Comparison of ENCODE assay signal across 16 mouse cellular contexts in the genomic region with DNA sequence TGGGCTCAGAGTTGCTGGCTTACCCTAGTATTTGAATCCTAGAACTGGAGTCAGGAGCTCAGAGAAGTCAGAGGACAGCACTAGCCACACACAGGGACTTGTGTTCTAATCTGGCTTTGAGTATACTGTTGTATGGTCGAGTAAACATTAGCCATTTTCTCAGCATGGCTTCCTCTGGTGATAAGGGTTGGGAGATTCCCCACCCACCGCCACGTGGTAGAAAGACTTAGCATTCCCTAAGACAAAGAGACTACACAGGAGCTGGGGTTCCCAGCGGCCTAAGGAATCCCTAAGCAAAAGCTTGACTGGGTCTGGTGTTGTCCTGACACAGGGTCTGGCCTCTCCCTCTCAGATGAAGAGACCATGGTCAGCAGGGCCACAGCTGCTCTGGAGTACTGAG. TPM values are rescaled to one million over a fixed set of nuclear protein-coding genes. Genes with fewer than 3 reads are reported as not detected.
DNase-seq lines count a peak whose midpoint lies in the region; ATAC-seq and TF ChIP-seq lines count a peak whose summit lies in the region.
"Had no signal": no experiment of that assay in that cellular context is flagged by ENCODE, and none has a peak within 500 bp of the region (broad histone marks: within the 10 kb centered on the region; RNA-seq: fewer than 3 reads in every experiment).

No protein-coding gene starts in this region.

- H3K27me3 ChIP-seq in hindbrain, postnatal 0 days (ENCODE audit: insufficient read depth, low read length) = no peaks in the 10 kb centered on the region
- no peaks in the 10 kb centered on the region for H3K27me3 ChIP-seq in hindbrain, embryonic 13.5 days
- H3K27me3 ChIP-seq in neural tube, embryonic 11.5 days (ENCODE audit: control insufficient read depth, insufficient read depth, low read length) = no peaks in the 10 kb centered on the region
- no peaks in the 10 kb centered on the region for H3K27me3 ChIP-seq in neural tube, embryonic 15.5 days (replicated peaks)
- H3K27me3 ChIP-seq in intestine, postnatal 0 days (replicated peaks; ENCODE audit: control insufficient read depth, insufficient read depth, low read length) = no peaks in the 10 kb centered on the region
- no peaks in the 10 kb centered on the region for H3K27me3 ChIP-seq in stomach, postnatal 0 days (ENCODE audit: control insufficient read depth, insufficient read depth, low read length)
- H3K27me3 ChIP-seq: neural tube, embryonic 13.5 days had no signal

- H3K36me3 ChIP-seq in hindbrain, postnatal 0 days (ENCODE audit: insufficient read depth, low read length) = no peaks in the 10 kb centered on the region
- H3K36me3 ChIP-seq in hindbrain, embryonic 13.5 days = no peaks in the 10 kb centered on the region
- no peaks in the 10 kb centered on the region for H3K36me3 ChIP-seq in neural tube, embryonic 11.5 days (ENCODE audit: control insufficient read depth, insufficient read depth, low read length)
- no peaks in the 10 kb centered on the region for H3K36me3 ChIP-seq in neural tube, embryonic 15.5 days
- no peaks in the 10 kb centered on the region for H3K36me3 ChIP-seq in intestine, postnatal 0 days (ENCODE audit: control insufficient read depth, insufficient read depth)
- no peaks in the 10 kb centered on the region for H3K36me3 ChIP-seq in stomach, postnatal 0 days (ENCODE audit: control insufficient read depth, insufficient read depth, low read length)
- H3K36me3 ChIP-seq: neural tube, embryonic 13.5 days had no signal

- H3K4me3 ChIP-seq in hindbrain, postnatal 0 days (ENCODE audit: low read length) = no peak overlapping the region
- no peak overlapping the region for H3K4me3 ChIP-seq in hindbrain, embryonic 13.5 days
- no peak overlapping the region for H3K4me3 ChIP-seq in neural tube, embryonic 11.5 days (ENCODE audit: low read depth, low read length)
- no peak overlapping the region for H3K4me3 ChIP-seq in neural tube, embryonic 15.5 days (replicated peaks)
- no peak overlapping the region for H3K4me3 ChIP-seq in intestine, postnatal 0 days (ENCODE audit: low read depth, low read length)
- H3K4me3 ChIP-seq in stomach, postnatal 0 days (ENCODE audit: low read depth, low read length) = no peak overlapping the region
- H3K4me3 ChIP-seq: neural tube, embryonic 13.5 days had no signal

- TF ChIP-seq CTCF in hindbrain, postnatal 0 days (IDR thresholded peaks at IDR 0.05; ENCODE audit: low read depth) = no peak
- TF ChIP-seq CTCF in intestine, postnatal 0 days (IDR thresholded peaks at IDR 0.05; ENCODE audit: low read depth) = no peak
- TF ChIP-seq CTCF in stomach, postnatal 0 days (IDR thresholded peaks at IDR 0.05; ENCODE audit: low read depth) = no peak

- peak overlapping the region; percentile 32; the same call in 1 of the 2 replicates for H3K27ac ChIP-seq in hindbrain, postnatal 0 days
- H3K27ac ChIP-seq in hindbrain, embryonic 13.5 days = no peak overlapping the region
- 0 out of 2 replicates have a peak overlapping the region, but pooled peaks have one; percentile 14 for H3K27ac ChIP-seq in neural tube, embryonic 11.5 days (ENCODE audit: low read depth, low read length)
- no peak overlapping the region for H3K27ac ChIP-seq in neural tube, embryonic 15.5 days (replicated peaks)
- 0 out of 2 replicates have a peak overlapping the region, but pooled peaks have one; percentile 46 for H3K27ac ChIP-seq in intestine, postnatal 0 days (ENCODE audit: low read depth, low read length)
- H3K27ac ChIP-seq in stomach, postnatal 0 days (replicated peaks) = peak overlapping the region; percentile 61

- no peak for TF ChIP-seq EP300 in stomach, postnatal 0 days (optimal IDR thresholded peaks at IDR 0.05)

- H3K4me1 ChIP-seq in hindbrain, postnatal 0 days (ENCODE audit: insufficient read depth, low read length) = peaks cover 13% of the 10 kb centered on the region; the same call in 1 of the 2 replicates
- H3K4me1 ChIP-seq in hindbrain, embryonic 13.5 days (replicated peaks) = peaks cover 35% of the 10 kb centered on the region
- peaks cover 18% of the 10 kb centered on the region; the same call in 1 of the 2 replicates for H3K4me1 ChIP-seq in neural tube, embryonic 11.5 days (ENCODE audit: control insufficient read depth, insufficient read depth, low read length)
- H3K4me1 ChIP-seq in neural tube, embryonic 15.5 days = peaks cover 13% of the 10 kb centered on the region
- no peaks in the 10 kb centered on the region for H3K4me1 ChIP-seq in intestine, postnatal 0 days (replicated peaks; ENCODE audit: control insufficient read depth, insufficient read depth, low read length)
- H3K4me1 ChIP-seq in stomach, postnatal 0 days (replicated peaks; ENCODE audit: control insufficient read depth, insufficient read depth) = no peaks in the 10 kb centered on the region; the same call in 1 of the 2 replicates

- no peak for ATAC-seq in hindbrain, postnatal 0 days
- no peak for ATAC-seq in hindbrain, embryonic 13.5 days (ENCODE audit: low FRiP score)
- ATAC-seq in neural tube, embryonic 11.5 days (ENCODE audit: insufficient read depth, low FRiP score, low TSS enrichment) = no peak
- ATAC-seq in neural tube, embryonic 15.5 days (ENCODE audit: low FRiP score) = no peak
- no peak for ATAC-seq in intestine, postnatal 0 days
- no peak for ATAC-seq in stomach, postnatal 0 days (ENCODE audit: low FRiP score, low TSS enrichment)

- no peaks in the 10 kb centered on the region for H3K9me3 ChIP-seq in hindbrain, postnatal 0 days (ENCODE audit: low read length)
- no peaks in the 10 kb centered on the region for H3K9me3 ChIP-seq in hindbrain, embryonic 13.5 days
- no peaks in the 10 kb centered on the region for H3K9me3 ChIP-seq in neural tube, embryonic 11.5 days (ENCODE audit: control insufficient read depth, low read length)
- no peaks in the 10 kb centered on the region for H3K9me3 ChIP-seq in neural tube, embryonic 15.5 days (replicated peaks)
- no peaks in the 10 kb centered on the region for H3K9me3 ChIP-seq in intestine, postnatal 0 days (ENCODE audit: control insufficient read depth)
- H3K9me3 ChIP-seq in stomach, postnatal 0 days (ENCODE audit: control insufficient read depth, low read length) = no peaks in the 10 kb centered on the region
- H3K9me3 ChIP-seq: neural tube, embryonic 13.5 days had no signal

- WGBS in hindbrain, postnatal 0 days = 55% methylated on average over 4 of the region's 4 CpGs
- WGBS in hindbrain, embryonic 13.5 days = 38% methylated on average over 4 of the region's 4 CpGs
- 65% methylated on average over 4 of the region's 4 CpGs for WGBS in neural tube, embryonic 11.5 days
- 64% methylated on average over 4 of the region's 4 CpGs for WGBS in neural tube, embryonic 15.5 days
- 53% methylated on average over 4 of the region's 4 CpGs for WGBS in intestine, postnatal 0 days
- 50% methylated on average over 4 of the region's 4 CpGs for WGBS in stomach, postnatal 0 days

- H3K9ac ChIP-seq in hindbrain, postnatal 0 days (replicated peaks; ENCODE audit: low read length) = no peak overlapping the region
- H3K9ac ChIP-seq in hindbrain, embryonic 13.5 days = no peak overlapping the region
- no peak overlapping the region for H3K9ac ChIP-seq in neural tube, embryonic 11.5 days (ENCODE audit: low read length)
- no peak overlapping the region for H3K9ac ChIP-seq in neural tube, embryonic 15.5 days (replicated peaks)
- no peak overlapping the region for H3K9ac ChIP-seq in intestine, postnatal 0 days (ENCODE audit: low read depth, low read length)
- H3K9ac ChIP-seq in stomach, postnatal 0 days (ENCODE audit: low read length) = no peak overlapping the region
- H3K9ac ChIP-seq: neural tube, embryonic 13.5 days had no signal

- DNase-seq in hindbrain, postnatal 0 days (ENCODE audit: low spot score) = no peak
- DNase-seq in neural tube, embryonic 11.5 days (ENCODE audit: low spot score) = no peak
- no peak for DNase-seq in stomach, postnatal 0 days (ENCODE audit: low spot score)
- no peak for DNase-seq in gastrocnemius, postnatal 25 days
- no peak for DNase-seq in urinary bladder, adult 2 months (ENCODE audit: low spot score)
- DNase-seq: cerebellum, adult 8-10 months; layer of hippocampus, postnatal 36 days; right cerebral cortex, postnatal 4 days; thymus, postnatal 36 days had no signal

- H3K4me2 ChIP-seq in hindbrain, postnatal 0 days (ENCODE audit: low read depth, low read length) = no peak overlapping the region
- H3K4me2 ChIP-seq in hindbrain, embryonic 13.5 days = no peak overlapping the region
- no peak overlapping the region for H3K4me2 ChIP-seq in neural tube, embryonic 11.5 days (ENCODE audit: low read depth)
- no peak overlapping the region for H3K4me2 ChIP-seq in neural tube, embryonic 15.5 days
- H3K4me2 ChIP-seq in intestine, postnatal 0 days (replicated peaks; ENCODE audit: low read depth) = no peak overlapping the region
- H3K4me2 ChIP-seq in stomach, postnatal 0 days (replicated peaks; ENCODE audit: low read depth) = no peak overlapping the region
- H3K4me2 ChIP-seq: neural tube, embryonic 13.5 days had no signal

RNA-seq across cellular contexts. Expression of a gene that starts 3.4 kb away (rescaled TPM):
- 70.4 and 79.5 TPM in 2 replicates for total RNA-seq in hindbrain, postnatal 0 days (2014; rRNA removed)
- 74.8 and 76.5 TPM in 2 replicates for polyA plus RNA-seq in hindbrain, postnatal 0 days (2015; fragmentation: Nextera tagmentation; extraction: Ambion mirVana)
- 72.2 and 78.9 TPM in 2 replicates for polyA plus RNA-seq in hindbrain, embryonic 13.5 days (2015; fragmentation: Nextera tagmentation; extraction: Ambion mirVana)
- polyA plus RNA-seq in neural tube, embryonic 11.5 days (2014; fragmentation: Nextera tagmentation; extraction: Ambion mirVana) = 68.5 and 75.7 TPM in 2 replicates
- 76.5 and 94.1 TPM in 2 replicates for polyA plus RNA-seq in neural tube, embryonic 15.5 days (2015; fragmentation: Nextera tagmentation; extraction: Ambion mirVana)
- 54.4 and 65.2 TPM in 2 replicates for polyA plus RNA-seq in intestine, postnatal 0 days (2015; fragmentation: Nextera tagmentation; extraction: Ambion mirVana)
- polyA plus RNA-seq in stomach, postnatal 0 days (2015; fragmentation: Nextera tagmentation; extraction: Ambion mirVana) = 49.7 and 54.3 TPM in 2 replicates
- total RNA-seq in gastrocnemius, postnatal 25 days (2021) = 10 to 100 TPM; 42.3 to 67.2 TPM
- 155 and 208 TPM in 2 replicates for polyA plus RNA-seq in urinary bladder, adult 2 months (2012; rRNA removed)

RNA-seq across cellular contexts. Expression of a gene that starts 10.0 kb away (rescaled TPM):
- total RNA-seq in hindbrain, postnatal 0 days (2014; rRNA removed) = not detected in 2 replicates
- polyA plus RNA-seq in hindbrain, postnatal 0 days (2015; fragmentation: Nextera tagmentation; extraction: Ambion mirVana) = not detected in 2 replicates
- not detected in 2 replicates for polyA plus RNA-seq in hindbrain, embryonic 13.5 days (2015; fragmentation: Nextera tagmentation; extraction: Ambion mirVana)
- not detected in 2 replicates for polyA plus RNA-seq in neural tube, embryonic 11.5 days (2014; fragmentation: Nextera tagmentation; extraction: Ambion mirVana)
- not detected in 2 replicates for polyA plus RNA-seq in neural tube, embryonic 15.5 days (2015; fragmentation: Nextera tagmentation; extraction: Ambion mirVana)
- not detected in 2 replicates for polyA plus RNA-seq in intestine, postnatal 0 days (2015; fragmentation: Nextera tagmentation; extraction: Ambion mirVana)
- polyA plus RNA-seq in stomach, postnatal 0 days (2015; fragmentation: Nextera tagmentation; extraction: Ambion mirVana) = 0.18 TPM in 1 of 2 replicates, not detected in the other
- not detected for total RNA-seq in gastrocnemius, postnatal 25 days (2021)
- not detected in 2 replicates for polyA plus RNA-seq in urinary bladder, adult 2 months (2012; rRNA removed)
- total RNA-seq: adrenal gland, adult 2 months; hematopoietic stem cell, adult 5-6 weeks; layer of hippocampus, postnatal 36 days; megakaryocyte-erythroid progenitor cell, adult 5-6 weeks had no signal
- polyA plus RNA-seq: adrenal gland, adult 2 months; neural tube, embryonic 13.5 days had no signal

RNA-seq across cellular contexts. Expression of a gene that starts 27.8 kb away (rescaled TPM):
- 12.2 and 13.9 TPM in 2 replicates for total RNA-seq in hindbrain, postnatal 0 days (2014; rRNA removed)
- 6.2 and 8.2 TPM in 2 replicates for polyA plus RNA-seq in hindbrain, postnatal 0 days (2015; fragmentation: Nextera tagmentation; extraction: Ambion mirVana)
- 6.8 and 7.0 TPM in 2 replicates for polyA plus RNA-seq in hindbrain, embryonic 13.5 days (2015; fragmentation: Nextera tagmentation; extraction: Ambion mirVana)
- 6.8 and 7.5 TPM in 2 replicates for polyA plus RNA-seq in neural tube, embryonic 11.5 days (2014; fragmentation: Nextera tagmentation; extraction: Ambion mirVana)
- 5.5 and 13.6 TPM in 2 replicates for polyA plus RNA-seq in neural tube, embryonic 15.5 days (2015; fragmentation: Nextera tagmentation; extraction: Ambion mirVana)
- polyA plus RNA-seq in intestine, postnatal 0 days (2015; fragmentation: Nextera tagmentation; extraction: Ambion mirVana) = 124 and 128 TPM in 2 replicates
- 109 and 120 TPM in 2 replicates for polyA plus RNA-seq in stomach, postnatal 0 days (2015; fragmentation: Nextera tagmentation; extraction: Ambion mirVana)
- total RNA-seq in gastrocnemius, postnatal 25 days (2021) = 10 to 100 TPM in 1 of 2 experiments, 1 to 10 TPM in 1; 3.0 to 14.6 TPM
- polyA plus RNA-seq in urinary bladder, adult 2 months (2012; rRNA removed) = 48.3 and 63.6 TPM in 2 replicates

RNA-seq across cellular contexts. Expression of a gene that starts 51.8 kb away (rescaled TPM):
- total RNA-seq in hindbrain, postnatal 0 days (2014; rRNA removed) = 289 and 302 TPM in 2 replicates
- 129 and 142 TPM in 2 replicates for polyA plus RNA-seq in hindbrain, postnatal 0 days (2015; fragmentation: Nextera tagmentation; extraction: Ambion mirVana)
- polyA plus RNA-seq in hindbrain, embryonic 13.5 days (2015; fragmentation: Nextera tagmentation; extraction: Ambion mirVana) = 109 and 117 TPM in 2 replicates
- polyA plus RNA-seq in neural tube, embryonic 11.5 days (2014; fragmentation: Nextera tagmentation; extraction: Ambion mirVana) = 43.7 and 50.3 TPM in 2 replicates
- 121 and 145 TPM in 2 replicates for polyA plus RNA-seq in neural tube, embryonic 15.5 days (2015; fragmentation: Nextera tagmentation; extraction: Ambion mirVana)
- polyA plus RNA-seq in intestine, postnatal 0 days (2015; fragmentation: Nextera tagmentation; extraction: Ambion mirVana) = 6.8 and 6.9 TPM in 2 replicates
- 10.9 and 13.4 TPM in 2 replicates for polyA plus RNA-seq in stomach, postnatal 0 days (2015; fragmentation: Nextera tagmentation; extraction: Ambion mirVana)
- total RNA-seq in gastrocnemius, postnatal 25 days (2021) = 1 to 10 TPM; 1.3 to 2.5 TPM
- 11.5 and 12.5 TPM in 2 replicates for polyA plus RNA-seq in urinary bladder, adult 2 months (2012; rRNA removed)

RNA-seq across cellular contexts. Expression of a gene that starts 60.0 kb away (rescaled TPM):
- total RNA-seq in hindbrain, postnatal 0 days (2014; rRNA removed) = 75.2 and 75.9 TPM in 2 replicates
- polyA plus RNA-seq in hindbrain, postnatal 0 days (2015; fragmentation: Nextera tagmentation; extraction: Ambion mirVana) = 9.2 and 10.0 TPM in 2 replicates
- 17.5 and 19.2 TPM in 2 replicates for polyA plus RNA-seq in hindbrain, embryonic 13.5 days (2015; fragmentation: Nextera tagmentation; extraction: Ambion mirVana)
- polyA plus RNA-seq in neural tube, embryonic 11.5 days (2014; fragmentation: Nextera tagmentation; extraction: Ambion mirVana) = 56.9 and 60.4 TPM in 2 replicates
- 11.7 and 22.6 TPM in 2 replicates for polyA plus RNA-seq in neural tube, embryonic 15.5 days (2015; fragmentation: Nextera tagmentation; extraction: Ambion mirVana)
- 3.6 and 3.7 TPM in 2 replicates for polyA plus RNA-seq in intestine, postnatal 0 days (2015; fragmentation: Nextera tagmentation; extraction: Ambion mirVana)
- polyA plus RNA-seq in stomach, postnatal 0 days (2015; fragmentation: Nextera tagmentation; extraction: Ambion mirVana) = 4.8 and 5.6 TPM in 2 replicates
- 1 to 10 TPM; 7.0 to 9.2 TPM for total RNA-seq in gastrocnemius, postnatal 25 days (2021)
- polyA plus RNA-seq in urinary bladder, adult 2 months (2012; rRNA removed) = 21.4 and 33.4 TPM in 2 replicates

Comparison
In these comparisons a context has a peak if more than half of its experiments do, and no peak if none do; other contexts are left out.
1. H3K27ac ChIP-seq: peak in hindbrain, postnatal 0 days (single experiment), neural tube, embryonic 11.5 days (single experiment), intestine, postnatal 0 days (single experiment) and stomach, postnatal 0 days (single experiment); none in hindbrain, embryonic 13.5 days (single experiment) and neural tube, embryonic 15.5 days (single experiment).